Mouse (Mus musculus) left cerebral cortex, adult 6 months (tissue): ENCODE data around the gene Selenbp1. TPM values are rescaled to one million over a fixed set of nuclear protein-coding genes. Genes with fewer than 3 reads are reported as not detected.

Experiments
- long read RNA-seq, 2 experiments: library from polyadenylated mRNA; unstranded; transcript quantifications; one replicate each; pipeline ENCODE4 v2.0.0; 2019 to 2020
- polyA plus RNA-seq: library from polyadenylated mRNA; unstranded; fragments of <200 nt; fragmentation: Nextera tagmentation; gene quantifications from 2 replicates; pipeline ENCODE4 v1.2.3, GENCODE M21; 2021

The Selenbp1 gene
- polyA plus RNA-seq, result 28.8 and 31.0 TPM in 2 replicates
- long read RNA-seq, experiment 1, transcript Selenbp1-201 (12 exons, 1,712 nt), result major isoform, 112 of 121 reads
- long read RNA-seq, experiment 1, partial matches to known transcripts, result 2 of 121 reads
- long read RNA-seq, experiment 1, other reads (novel, unspliced or antisense), result 6 of 121 reads
- long read RNA-seq, experiment 2, transcript Selenbp1-201 (12 exons, 1,712 nt), result major isoform, 36 of 42 reads
- long read RNA-seq, experiment 2, partial matches to known transcripts, result 4 of 42 reads
- long read RNA-seq, experiment 2, other reads (novel, unspliced or antisense), result 2 of 42 reads

GRCm38 (mm10) chr3:94932809-94933564 lies at the start of gene Selenbp1:
Gene Selenbp1 (plus strand): TSS chr3:94933056.

GRCm38 (mm10) chr3:94886316-94887224 lies 46.3 kb upstream of the Selenbp1 start, which contains the start of gene Psmb4:
Gene Psmb4 (minus strand): TSS chr3:94886961.

GRCm38 (mm10) chr3:94953764-94954616 lies 21.1 kb downstream of the Selenbp1 start, which contains the start of gene Rfx5:
Gene Rfx5 (plus strand): TSS chr3:94954075.

GRCm38 (mm10) chr3:94974528-94975422 lies 41.9 kb downstream of the Selenbp1 start, which contains the start of gene Pi4kb:
Gene Pi4kb (plus strand): TSS chr3:94974731.

Other genes with a start within 250 kb of the Selenbp1 start
- gene Selenbp2, start 239.5 kb upstream of the Selenbp1 start, polyA plus RNA-seq, result not detected in 2 replicates
- 1.1 and 1.3 TPM in 2 replicates for gene Cgn, start 146.6 kb upstream of the Selenbp1 start, polyA plus RNA-seq
- 4.5 and 6.3 TPM in 2 replicates for gene Pogz, start 95.5 kb upstream of the Selenbp1 start, polyA plus RNA-seq
- 171 and 200 TPM in 2 replicates for gene Psmb4, start 46.1 kb upstream of the Selenbp1 start, polyA plus RNA-seq
- 1.3 and 3.1 TPM in 2 replicates for gene Rfx5, start 21.0 kb downstream of the Selenbp1 start, polyA plus RNA-seq
- gene Pi4kb, start 41.7 kb downstream of the Selenbp1 start, polyA plus RNA-seq, result 9.5 and 10.9 TPM in 2 replicates
- 4.1 and 7.6 TPM in 2 replicates for gene Zfp687, start 82.4 kb downstream of the Selenbp1 start, polyA plus RNA-seq
- gene Psmd4, start 109.6 kb downstream of the Selenbp1 start, polyA plus RNA-seq, result 194 and 247 TPM in 2 replicates
- gene Pip5k1a, start 173.9 kb downstream of the Selenbp1 start, polyA plus RNA-seq, result 7.9 and 12.4 TPM in 2 replicates
- 42.8 and 51.5 TPM in 2 replicates for gene Vps72, start 178.0 kb downstream of the Selenbp1 start, polyA plus RNA-seq
- gene Tmod4, start 191.4 kb downstream of the Selenbp1 start, polyA plus RNA-seq, result 0.14 and 0.18 TPM in 2 replicates
- gene Scnm1, start 201.0 kb downstream of the Selenbp1 start, polyA plus RNA-seq, result 63.0 and 67.8 TPM in 2 replicates
- 11.0 and 11.8 TPM in 2 replicates for gene Lysmd1, start 201.0 kb downstream of the Selenbp1 start, polyA plus RNA-seq
- 2.5 and 3.2 TPM in 2 replicates for gene Tnfaip8l2, start 209.3 kb downstream of the Selenbp1 start, polyA plus RNA-seq
- 1.2 and 5.5 TPM in 2 replicates for gene Sema6c, start 227.4 kb downstream of the Selenbp1 start, polyA plus RNA-seq